Mouse (Mus musculus) neural tube, embryonic 11.5 days (tissue): ENCODE measurements around the gene Srsf4. TPM values are rescaled to one million over a fixed set of nuclear protein-coding genes. Genes with fewer than 3 reads are reported as not detected.

Experiments
- ATAC-seq: fragments of 200-750 bp; cut with Nextera tagmentation; 2 replicates; pipeline ENCODE4 v1.8.0; 2017; ENCODE audit warnings: moderate number of reproducible peaks, mild to moderate bottlenecking, moderate TSS enrichment, moderate library complexity; ENCODE audit not compliant: insufficient read depth, low FRiP score, low TSS enrichment
- DNase-seq: peaks from one replicate; pipeline ENCODE4 v3.0.0-alpha.2; 2015; ENCODE audit warnings: low spot score
- H3K27ac ChIP-seq: fragments of 300-500 bp; sonication (generic); 2 replicates; pipeline ENCODE4 v1.5.1; 2014; ENCODE audit warnings: low read depth, mild to moderate bottlenecking, low read length
- H3K27me3 ChIP-seq: fragments of 300-500 bp; sonication (generic); 2 replicates; pipeline ENCODE4 v1.6.1; 2014; ENCODE audit warnings: mild to moderate bottlenecking, low read length, mixed read lengths; ENCODE audit not compliant: control insufficient read depth, insufficient read depth
- H3K36me3 ChIP-seq: fragments of 300-500 bp; sonication (generic); 2 replicates; pipeline ENCODE4 v1.6.1; 2014; ENCODE audit warnings: mild to moderate bottlenecking, low read length, moderate library complexity, mixed read lengths; ENCODE audit not compliant: control insufficient read depth, insufficient read depth
- H3K4me1 ChIP-seq: fragments of 300-500 bp; sonication (generic); 2 replicates; pipeline ENCODE4 v1.6.1; 2014; ENCODE audit warnings: low read length, mixed read lengths; ENCODE audit not compliant: control insufficient read depth, insufficient read depth
- H3K4me2 ChIP-seq: fragments of 300-500 bp; sonication (generic); 2 replicates; pipeline ENCODE4 v1.6.1; 2014; ENCODE audit warnings: low read depth, mild to moderate bottlenecking, moderate library complexity
- H3K4me3 ChIP-seq: fragments of 300-500 bp; sonication (generic); 2 replicates; pipeline ENCODE4 v1.5.1; 2014; ENCODE audit warnings: low read depth, low read length
- H3K9ac ChIP-seq: fragments of 300-500 bp; sonication (generic); 2 replicates; pipeline ENCODE4 v1.6.1; 2014; ENCODE audit warnings: mild to moderate bottlenecking, low read length
- H3K9me3 ChIP-seq: fragments of 300-500 bp; sonication (generic); 2 replicates; pipeline ENCODE4 v1.6.1; 2016; ENCODE audit warnings: low read length; ENCODE audit not compliant: control insufficient read depth
- WGBS: fragments of 180-500 bp; shearing (Covaris S2); extraction: QIAGEN DNeasy Blood & Tissue Kit; methylation state at CpG from one replicate; pipeline ENCODE4 v1.1.7; 2014; 5-methylcytosine and 5-hydroxymethylcytosine counted together
- polyA plus RNA-seq: library from polyadenylated mRNA; unstranded; fragments of >200 nt; fragmentation: Nextera tagmentation; extraction: Ambion mirVana; gene quantifications from 2 replicates; pipeline ENCODE4 v1.2.1, GENCODE M21; 2014

Gene Srsf4
- polyA plus RNA-seq, result 136 and 144 TPM in 2 replicates

GRCm38 (mm10) chr4:131873293-131874168 lies at the start of gene Srsf4:
Gene Srsf4 (plus strand): TSS chr4:131873617.
- Histone ChIP-seq H3K4me3 (peak within 1 kb of the TSS; percentile 97), H3K9me3 (no peaks in the 10 kb centered on the region), H3K27me3 (no peaks in the 10 kb centered on the region), H3K4me1 (peaks cover 17% of the 10 kb centered on the region), H3K27ac (peak within 1 kb of the TSS; percentile 99), H3K9ac (peak within 1 kb of the TSS; percentile 100), H3K4me2 (peak within 1 kb of the TSS; percentile 90), H3K36me3 (no peaks in the 10 kb centered on the region)
- ATAC-seq (peak; percentile 91), DNase-seq (peak; percentile 99)
- under 1% methylated on average over 69 of the region's 116 CpGs for WGBS

DNA sequence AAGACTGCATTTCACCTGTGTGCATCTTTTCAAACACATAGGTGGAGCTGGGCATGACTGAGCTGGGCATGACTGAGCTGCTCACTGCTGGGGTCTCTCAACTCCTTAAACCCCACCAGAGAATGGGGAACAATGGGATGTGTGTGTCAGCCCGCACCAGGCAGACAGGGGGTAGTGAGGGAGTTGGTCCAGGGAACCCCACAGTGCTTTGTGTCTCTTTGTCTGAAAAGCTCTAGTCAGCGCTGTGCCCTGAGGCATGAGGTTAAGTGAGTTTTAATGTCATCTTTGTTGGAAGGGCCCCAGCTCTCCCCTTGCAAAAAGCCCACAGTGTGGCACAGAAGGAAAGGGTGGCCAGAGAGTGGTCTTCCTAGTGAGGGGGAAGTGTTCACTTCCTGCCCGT lies 48.5 kb upstream of the Srsf4 start:
- no peak overlapping the region for H3K4me2 ChIP-seq
- no peak overlapping the region for H3K27ac ChIP-seq
- no peaks in the 10 kb centered on the region for H3K36me3 ChIP-seq
- H3K9ac ChIP-seq, result no peak overlapping the region
- no peaks in the 10 kb centered on the region for H3K9me3 ChIP-seq
- DNase-seq (peak; percentile 23), ATAC-seq (no peak)
- H3K4me1 ChIP-seq, result peaks cover 8% of the 10 kb centered on the region; the same call in 1 of the 2 replicates
- no peaks in the 10 kb centered on the region for H3K27me3 ChIP-seq
- 40% methylated on average over 3 of the region's 3 CpGs for WGBS
- no peak overlapping the region for H3K4me3 ChIP-seq

DNA sequence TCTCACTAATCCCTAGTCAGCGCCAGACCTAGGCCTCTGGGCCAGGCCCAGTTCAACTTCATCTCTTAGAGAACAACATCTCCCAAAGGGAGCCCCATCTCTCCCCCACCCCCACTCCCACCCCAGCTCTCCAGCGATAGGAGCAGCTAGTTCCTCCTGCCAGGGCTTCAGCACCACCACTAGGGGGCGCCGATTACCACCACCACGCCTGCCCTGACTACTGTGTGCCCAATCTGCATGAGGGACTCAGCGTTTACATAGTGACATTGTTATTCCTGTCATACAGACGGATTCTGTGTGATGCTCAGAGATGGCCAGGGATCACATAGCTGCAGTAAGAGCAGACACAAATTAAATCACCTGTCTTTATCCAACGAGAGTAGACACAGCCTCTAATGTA lies 47.6 kb upstream of the Srsf4 start:
- 53% methylated on average over 8 of the region's 8 CpGs for WGBS
- Histone ChIP-seq H3K36me3 (no peaks in the 10 kb centered on the region), H3K27ac (no peak overlapping the region), H3K4me3 (no peak overlapping the region), H3K27me3 (no peaks in the 10 kb centered on the region), H3K9me3 (no peaks in the 10 kb centered on the region), H3K4me2 (no peak overlapping the region), H3K9ac (no peak overlapping the region), H3K4me1 (peaks cover 8% of the 10 kb centered on the region; the same call in 1 of the 2 replicates)
- ATAC-seq (no peak), DNase-seq (no peak)

GRCm38 (mm10) chr4:131826905-131827304 lies 46.5 kb upstream of the Srsf4 start:
- Histone ChIP-seq H3K4me2 (no peak overlapping the region), H3K36me3 (no peaks in the 10 kb centered on the region), H3K27ac (no peak overlapping the region), H3K9me3 (no peaks in the 10 kb centered on the region), H3K27me3 (no peaks in the 10 kb centered on the region), H3K4me1 (peaks cover 2% of the 10 kb centered on the region; the same call in 1 of the 2 replicates), H3K9ac (no peak overlapping the region), H3K4me3 (no peak overlapping the region)
- ATAC-seq (no peak), DNase-seq (peak; percentile 46)
- 15% methylated on average over 6 of the region's 6 CpGs for WGBS

DNA sequence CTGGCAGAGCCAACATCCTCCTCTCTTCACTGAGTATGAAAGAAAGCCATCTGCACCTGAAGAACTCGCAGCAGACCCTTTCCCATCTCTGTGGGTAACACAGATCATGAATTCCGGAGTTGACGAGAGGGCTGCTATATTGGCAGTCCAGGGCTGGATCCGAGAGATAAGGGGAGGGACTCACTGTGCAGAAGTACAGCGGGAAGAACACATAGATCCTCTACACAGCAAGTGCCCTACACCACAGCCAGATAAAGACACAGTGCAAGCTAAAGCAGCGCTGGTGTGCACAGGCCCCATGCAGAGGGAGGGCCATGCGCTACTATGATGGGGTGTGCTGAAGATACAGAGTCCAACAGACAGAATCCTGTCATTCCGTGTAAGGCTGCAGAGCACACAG lies 44.3 kb upstream of the Srsf4 start:
- Histone ChIP-seq H3K4me1 (peaks cover 5% of the 10 kb centered on the region; the same call in 1 of the 2 replicates), H3K27ac (no peak overlapping the region)

GRCm38 (mm10) chr4:131831546-131832045 lies 41.8 kb upstream of the Srsf4 start:
- H3K27ac ChIP-seq, result no peak overlapping the region
- H3K27me3 ChIP-seq, result peaks cover 12% of the 10 kb centered on the region
- H3K4me3 ChIP-seq, result no peak overlapping the region
- DNase-seq (no peak), ATAC-seq (no peak)
- no peak overlapping the region for H3K4me2 ChIP-seq
- no peak overlapping the region for H3K9ac ChIP-seq
- 88% methylated on average over 5 of the region's 5 CpGs for WGBS
- no peaks in the 10 kb centered on the region for H3K36me3 ChIP-seq
- H3K4me1 ChIP-seq, result peaks cover 9% of the 10 kb centered on the region; the same call in 1 of the 2 replicates
- H3K9me3 ChIP-seq, result no peaks in the 10 kb centered on the region

More for the DNA sequence above, 44.3 kb upstream of the Srsf4 start:
- DNase-seq (no peak), ATAC-seq (no peak)
- 89% methylated on average over 8 of the region's 8 CpGs for WGBS
- H3K9ac ChIP-seq, result no peak overlapping the region
- no peaks in the 10 kb centered on the region for H3K36me3 ChIP-seq
- H3K4me2 ChIP-seq, result no peak overlapping the region
- no peak overlapping the region for H3K4me3 ChIP-seq
- H3K27me3 ChIP-seq, result no peaks in the 10 kb centered on the region
- no peaks in the 10 kb centered on the region for H3K9me3 ChIP-seq

DNA sequence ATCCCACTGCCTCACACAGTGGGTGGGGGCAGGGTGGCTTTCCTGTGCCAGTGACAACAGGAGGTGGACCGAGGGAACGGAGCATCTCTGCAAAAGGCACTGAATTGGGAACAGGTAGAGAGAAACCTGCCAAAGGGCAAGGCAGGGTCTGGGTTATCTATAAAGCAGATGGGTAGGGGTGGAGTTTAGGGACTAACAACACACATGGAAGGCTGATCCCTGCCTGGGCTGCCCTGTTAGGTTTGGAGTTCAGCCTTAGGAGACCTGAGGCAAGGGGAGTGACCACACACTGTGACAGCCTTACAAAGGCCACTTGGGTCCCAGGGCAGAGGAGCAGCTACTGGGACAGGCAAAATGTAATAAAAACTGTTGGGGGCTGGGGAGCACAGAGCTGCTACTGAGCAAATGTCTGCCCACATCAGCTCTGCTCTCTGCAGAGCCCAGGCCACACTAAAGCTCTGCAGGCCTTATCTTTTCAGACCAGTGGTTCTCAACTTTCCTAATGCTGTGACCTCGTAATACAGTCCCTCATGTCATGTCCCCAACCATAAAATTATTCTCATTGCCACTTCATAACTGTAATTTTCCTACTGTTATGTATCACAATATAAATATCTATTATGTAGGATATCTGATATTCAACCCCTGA lies 40.5 kb upstream of the Srsf4 start:
- 65% methylated on average over 3 of the region's 3 CpGs for WGBS
- no peak overlapping the region for H3K4me2 ChIP-seq
- ATAC-seq (no peak), DNase-seq (no peak)
- H3K27me3 ChIP-seq, result peaks cover 17% of the 10 kb centered on the region
- H3K9me3 ChIP-seq, result no peaks in the 10 kb centered on the region
- no peak overlapping the region for H3K9ac ChIP-seq
- H3K27ac ChIP-seq, result no peak overlapping the region
- H3K4me1 ChIP-seq, result peaks cover 12% of the 10 kb centered on the region
- H3K4me3 ChIP-seq, result no peak overlapping the region
- H3K36me3 ChIP-seq, result no peaks in the 10 kb centered on the region

GRCm38 (mm10) chr4:131833971-131834609 lies 39.3 kb upstream of the Srsf4 start:
- ATAC-seq (no peak), DNase-seq (peak; percentile 45)
- no peak overlapping the region for H3K27ac ChIP-seq
- H3K36me3 ChIP-seq, result no peaks in the 10 kb centered on the region
- no peak overlapping the region for H3K4me2 ChIP-seq
- whole genome bisulfite sequencing, result 28% methylated on average over 9 of the region's 9 CpGs
- no peak overlapping the region for H3K9ac ChIP-seq
- no peaks in the 10 kb centered on the region for H3K9me3 ChIP-seq
- peaks cover 17% of the 10 kb centered on the region for H3K27me3 ChIP-seq
- peaks cover 15% of the 10 kb centered on the region for H3K4me1 ChIP-seq
- no peak overlapping the region for H3K4me3 ChIP-seq
